28 mouse cellular contexts compared by ENCODE assay signal in the genomic region with DNA sequence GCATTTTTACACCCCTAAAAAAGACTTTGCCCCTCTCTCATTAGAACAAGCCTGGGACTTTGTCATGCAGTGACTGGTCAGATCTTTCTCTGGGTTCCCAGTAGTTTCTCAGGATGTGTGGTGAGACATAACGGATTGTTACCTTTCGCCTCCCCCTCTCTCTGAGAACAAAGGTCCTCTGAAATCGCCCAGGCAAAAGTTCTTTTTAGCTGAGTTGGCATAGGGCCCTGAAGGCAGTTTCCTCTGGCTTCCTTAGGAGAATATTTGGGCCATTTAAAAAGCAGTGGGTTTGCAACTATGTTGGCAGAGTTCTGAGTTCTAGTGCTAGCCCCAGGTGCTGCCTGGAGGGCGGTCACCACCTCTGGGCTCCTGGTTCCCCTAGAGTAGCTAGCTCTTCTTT. TPM values are rescaled to one million over a fixed set of nuclear protein-coding genes. Genes with fewer than 3 reads are reported as not detected.
DNase-seq lines count a peak whose midpoint lies in the region; ATAC-seq and TF ChIP-seq lines count a peak whose summit lies in the region.
"Had no signal": no experiment of that assay in that cellular context is flagged by ENCODE, and none has a peak within 500 bp of the region (broad histone marks: within the 10 kb centered on the region; RNA-seq: fewer than 3 reads in every experiment).

No protein-coding gene starts in this region.

- intact Hi-C loops in gastrocnemius, adult 2 months (cut with DNase I): no loop called here
- intact Hi-C loops in left cerebral cortex, adult 2 months (cut with DNase I): no loop called here

- H3K79me2 ChIP-seq in MEL (ENCODE audit: control insufficient read depth, insufficient read depth, low read length, poor library complexity): peaks cover 41% of the 10 kb centered on the region

- no peak overlapping the region for H3K4me3 ChIP-seq in gastrocnemius, adult 2 months
- no peak overlapping the region for H3K4me3 ChIP-seq in kidney, adult 2 months (ENCODE audit: insufficient read depth, low read depth, low read length)
- no peak overlapping the region for H3K4me3 ChIP-seq in kidney, embryonic 14.5 days (ENCODE audit: low read length)
- H3K4me3 ChIP-seq in MEL (ENCODE audit: control insufficient read depth in 1 of 2, insufficient read depth in 1 of 2, low read depth in 2 of 2, low read length in 2 of 2): no peak overlapping the region
- H3K4me3 ChIP-seq in left cerebral cortex, adult 2 months: no peak overlapping the region
- H3K4me3 ChIP-seq: embryonic facial prominence, embryonic 13.5 days; forebrain, embryonic 10.5 days; forebrain, embryonic 15.5 days; heart, embryonic 15.5 days; hindbrain, embryonic 13.5 days; layer of hippocampus, adult 2 months; liver, embryonic 12.5 days had no signal

- H3K4me2 ChIP-seq in kidney, embryonic 14.5 days (replicated peaks; ENCODE audit: low read depth, low read length): no peak overlapping the region
- H3K4me2 ChIP-seq: embryonic facial prominence, embryonic 13.5 days; forebrain, embryonic 15.5 days; heart, embryonic 15.5 days; hindbrain, embryonic 13.5 days; midbrain, embryonic 11.5 days had no signal

- H3K27ac ChIP-seq in gastrocnemius, adult 2 months: peak overlapping the region; percentile 97
- peak overlapping the region; percentile 47; the same call in 1 of the 2 replicates for H3K27ac ChIP-seq in kidney, adult 2 months (ENCODE audit: insufficient read depth, low read depth, low read length)
- H3K27ac ChIP-seq in kidney, embryonic 14.5 days (ENCODE audit: low read depth, low read length): no peak overlapping the region
- peak overlapping the region; percentile 99 for H3K27ac ChIP-seq in MEL (ENCODE audit: control insufficient read depth, low read depth, low read length)
- no peak overlapping the region for H3K27ac ChIP-seq in left cerebral cortex, adult 2 months
- H3K27ac ChIP-seq: forebrain, embryonic 10.5 days; forebrain, embryonic 15.5 days; heart, embryonic 15.5 days; hindbrain, embryonic 13.5 days; layer of hippocampus, adult 2 months; liver, embryonic 12.5 days; stomach, postnatal 0 days had no signal

- no peak overlapping the region for H3K9ac ChIP-seq in kidney, embryonic 14.5 days (ENCODE audit: low read depth, low read length)
- H3K9ac ChIP-seq in MEL (ENCODE audit: control insufficient read depth, low read depth, low read length, poor library complexity, severe bottlenecking): no peak overlapping the region
- H3K9ac ChIP-seq: embryonic facial prominence, embryonic 13.5 days; forebrain, embryonic 15.5 days; heart, embryonic 15.5 days; hindbrain, embryonic 13.5 days; liver, embryonic 12.5 days; liver, postnatal 0 days had no signal

- TF ChIP-seq POLR2A in kidney, adult 2 months (IDR thresholded peaks at IDR 0.05; ENCODE audit: low read depth, low read length): no peak
- TF ChIP-seq POLR2A in MEL (IDR thresholded peaks at IDR 0.05; ENCODE audit: control insufficient read depth in 1 of 2, insufficient read depth in 1 of 2, low read depth in 1 of 2, low read length in 2 of 2, poor library complexity in 1 of 2): no peak

- no peak for TF ChIP-seq RAD21 in MEL (IDR thresholded peaks at IDR 0.05; ENCODE audit: low read depth, low read length)

- TF ChIP-seq CTCF in gastrocnemius, adult 2 months (IDR thresholded peaks at IDR 0.05): no peak
- no peak for TF ChIP-seq CTCF in kidney, adult 2 months (conservative IDR thresholded peaks at IDR 0.05; ENCODE audit: insufficient read depth, insufficient read length, low read depth, low read length)
- no peak for TF ChIP-seq CTCF in MEL (IDR thresholded peaks at IDR 0.05 in 2 of 3, conservative IDR thresholded peaks at IDR 0.05 in 1 of 3; ENCODE audit: control insufficient read depth in 1 of 3, insufficient read depth in 1 of 3, low read depth in 2 of 3, low read length in 3 of 3, poor library complexity in 1 of 3, severe bottlenecking in 1 of 3)
- no peak for TF ChIP-seq CTCF in left cerebral cortex, adult 2 months (IDR thresholded peaks at IDR 0.05)

- no peak for DNase-seq in gastrocnemius, adult 2 months
- DNase-seq in gastrocnemius, adult 18-20 months (ENCODE audit: low spot score): no peak
- peak; percentile 80 for DNase-seq in kidney, adult 2 months
- DNase-seq in MEL (ENCODE audit: low read depth, low spot score): no peak
- DNase-seq in kidney, postnatal 10 days: peak; percentile 33
- no peak for DNase-seq in frontal cortex, postnatal 10 days (ENCODE audit: low spot score in 2 of 2)
- DNase-seq in left cerebral cortex, adult 2 months (ENCODE audit: extremely low spot score in 1 of 2, low spot score in 2 of 2): no peak
- DNase-seq: adrenal gland, adult 8-10 months; cerebellum, adult 9-10 months; embryo, embryonic 11 days; gastrocnemius, postnatal 10 days; heart, postnatal 4 days; liver, postnatal 0 days; lung, postnatal 36 days; right cerebral cortex, postnatal 4 days; thymus, postnatal 14 days had no signal

- 56% methylated on average over 4 of the region's 4 CpGs for WGBS in kidney, adult 2 months
- 77% methylated on average over 4 of the region's 4 CpGs for WGBS in kidney, embryonic 14.5 days

- ATAC-seq in kidney, embryonic 14.5 days (ENCODE audit: low FRiP score, low TSS enrichment): no peak
- ATAC-seq: forebrain, embryonic 15.5 days; intestine, postnatal 0 days; liver, embryonic 12.5 days; liver, postnatal 0 days; midbrain, embryonic 16.5 days had no signal

- H3K36me3 ChIP-seq in kidney, adult 2 months (ENCODE audit: control insufficient read depth, insufficient read depth, low read length): no peaks in the 10 kb centered on the region
- no peaks in the 10 kb centered on the region for H3K36me3 ChIP-seq in kidney, embryonic 14.5 days (ENCODE audit: control insufficient read depth, insufficient read depth, low read length)
- H3K36me3 ChIP-seq in MEL (ENCODE audit: control insufficient read depth in 1 of 2, insufficient read depth in 2 of 2, low read length in 2 of 2): peaks cover 0 to 28% of the 10 kb centered on the region in 2 experiments; a peak in 2 of 4 replicates
- H3K36me3 ChIP-seq: embryonic facial prominence, embryonic 13.5 days; forebrain, embryonic 15.5 days; heart, embryonic 15.5 days; hindbrain, embryonic 13.5 days had no signal

- no peaks in the 10 kb centered on the region for H3K27me3 ChIP-seq in kidney, adult 2 months (replicated peaks; ENCODE audit: control insufficient read depth, insufficient read depth, low read length)
- H3K27me3 ChIP-seq in kidney, embryonic 14.5 days (ENCODE audit: control insufficient read depth, insufficient read depth, low read length): no peaks in the 10 kb centered on the region
- no peaks in the 10 kb centered on the region for H3K27me3 ChIP-seq in MEL (ENCODE audit: control insufficient read depth in 1 of 2, insufficient read depth in 2 of 2, low read length in 2 of 2)
- H3K27me3 ChIP-seq: embryonic facial prominence, embryonic 13.5 days; forebrain, embryonic 15.5 days; heart, embryonic 15.5 days; hindbrain, embryonic 13.5 days; liver, embryonic 12.5 days had no signal

- no peak for TF ChIP-seq EP300 in MEL (IDR thresholded peaks at IDR 0.05; ENCODE audit: low read depth in 1 of 2, low read length in 2 of 2)

- H3K4me1 ChIP-seq in kidney, adult 2 months (ENCODE audit: control insufficient read depth, insufficient read depth, low read length): peaks cover 31% of the 10 kb centered on the region
- peaks cover 14% of the 10 kb centered on the region for H3K4me1 ChIP-seq in kidney, embryonic 14.5 days (ENCODE audit: control insufficient read depth, insufficient read depth, low read length)
- peaks cover 21 to 28% of the 10 kb centered on the region in 2 experiments for H3K4me1 ChIP-seq in MEL (ENCODE audit: control insufficient read depth in 1 of 2, insufficient read depth in 2 of 2, low read length in 2 of 2)

- H3K9me3 ChIP-seq in kidney, embryonic 14.5 days (ENCODE audit: control insufficient read depth, low read length): no peaks in the 10 kb centered on the region
- H3K9me3 ChIP-seq in MEL (replicated peaks; ENCODE audit: insufficient read depth, low read length): no peaks in the 10 kb centered on the region
- H3K9me3 ChIP-seq: embryonic facial prominence, embryonic 13.5 days; forebrain, embryonic 10.5 days; forebrain, embryonic 15.5 days; heart, embryonic 15.5 days; hindbrain, embryonic 13.5 days; liver, embryonic 12.5 days had no signal

TF ChIP-seq in MEL, 35 proteins besides CTCF, POLR2A, EP300 and RAD21:
- TF ChIP-seq POLR2AphosphoS2 (IDR thresholded peaks at IDR 0.05; ENCODE audit: low read length) (no peak), USF1 (IDR thresholded peaks at IDR 0.05; ENCODE audit: low read depth, low read length) (no peak), MYB (IDR thresholded peaks at IDR 0.05; ENCODE audit: low read depth, low read length) (no peak), MYC (IDR thresholded peaks at IDR 0.05; ENCODE audit: low read depth, low read length) (no peak), ZKSCAN1 (IDR thresholded peaks at IDR 0.05; ENCODE audit: low read depth, low read length) (no peak), USF2 (IDR thresholded peaks at IDR 0.05; ENCODE audit: borderline replicate concordance in 1 of 2, insufficient read depth in 1 of 2, low read depth in 1 of 2, low read length in 2 of 2) (no peak), SMC3 (IDR thresholded peaks at IDR 0.05; ENCODE audit: low read depth, low read length) (no peak), ZC3H11A (IDR thresholded peaks at IDR 0.05; ENCODE audit: low read depth, low read length) (no peak), CHD1 (IDR thresholded peaks at IDR 0.05; ENCODE audit: low read depth, low read length) (no peak), MAZ (IDR thresholded peaks at IDR 0.05; ENCODE audit: low read depth, low read length) (no peak), MAFK (IDR thresholded peaks at IDR 0.05; ENCODE audit: borderline replicate concordance, low read depth, low read length) (no peak), HCFC1 (IDR thresholded peaks at IDR 0.05; ENCODE audit: low read depth, low read length) (no peak), ZMIZ1 (IDR thresholded peaks at IDR 0.05; ENCODE audit: low read depth, low read length) (no peak), MEF2A (IDR thresholded peaks at IDR 0.05; ENCODE audit: extremely low read depth, insufficient replicate concordance, low read depth, low read length, poor library complexity, severe bottlenecking) (no peak), GABPA (IDR thresholded peaks at IDR 0.05; ENCODE audit: low read depth, low read length) (no peak), KAT2A (conservative IDR thresholded peaks at IDR 0.05; ENCODE audit: low read depth, low read length) (no peak)

RNA-seq across cellular contexts. Expression of gene Foxn3, which starts 4.9 kb away (rescaled TPM):
- total RNA-seq in gastrocnemius, adult 2 months (2021): 100 to 1,000 TPM; 190 to 201 TPM
- 100 to 1,000 TPM; 187 to 214 TPM for total RNA-seq in gastrocnemius, adult 18-20 months (2021)
- polyA plus RNA-seq in kidney, adult 2 months (2012; rRNA removed): 28.0 and 28.6 TPM in 2 replicates
- polyA plus RNA-seq in kidney, embryonic 14.5 days (2014; fragmentation: Nextera tagmentation; extraction: Ambion mirVana): 70.2 and 81.3 TPM in 2 replicates
- total RNA-seq in MEL (2012; rRNA removed): 22.8 and 23.1 TPM in 2 replicates
- 10 to 100 TPM in 1 of 2 experiments, not detected in 1; 15.5 TPM for polyA plus RNA-seq in MEL (2012; ENCODE audit: insufficient read depth in 1 of 2, insufficient read length in 2 of 2, low read depth in 1 of 2, low replicate concordance in 2 of 2, missing spikeins in 1 of 2)
- total RNA-seq in left cerebral cortex, adult 2 months (2021): 10 to 100 TPM; 52.4 to 57.4 TPM

Comparison
In these comparisons a context has a peak if more than half of its experiments do, and no peak if none do; other contexts are left out.
1. H3K27ac ChIP-seq: peak in gastrocnemius, adult 2 months (single experiment), kidney, adult 2 months (single experiment) and MEL (single experiment); none in kidney, embryonic 14.5 days (single experiment) and left cerebral cortex, adult 2 months (single experiment).
2. DNase-seq: peak in kidney, adult 2 months (single experiment) and kidney, postnatal 10 days (single experiment); none in gastrocnemius, adult 2 months (single experiment), gastrocnemius, adult 18-20 months (single experiment), MEL (single experiment), frontal cortex, postnatal 10 days (0 of 2) and left cerebral cortex, adult 2 months (0 of 2).